Mouse (Mus musculus): ENCODE results near the gene Lcn8. TPM values are rescaled to one million over a fixed set of nuclear protein-coding genes. Genes with fewer than 3 reads are reported as not detected.

Gene Lcn8
- not detected for polyA plus RNA-seq (2014; fragmentation: Illumina TruSeq; extraction: RNeasy Lipid Tissue Mini Kit (QIAGEN cat#74804); ENCODE audit: low read depth, low replicate concordance)

GRCm38 (mm10) chr2:25652902-25653301, at the start of gene Lcn8:
TSS of gene Lcn8 (plus strand) at chr2:25653120.

GRCm38 (mm10) chr2:25607761-25608622, 44.9 kb upstream of the Lcn8 start, which contains the start of gene Rabl6:
TSS of gene Rabl6 (minus strand) at chr2:25608521.

DNA sequence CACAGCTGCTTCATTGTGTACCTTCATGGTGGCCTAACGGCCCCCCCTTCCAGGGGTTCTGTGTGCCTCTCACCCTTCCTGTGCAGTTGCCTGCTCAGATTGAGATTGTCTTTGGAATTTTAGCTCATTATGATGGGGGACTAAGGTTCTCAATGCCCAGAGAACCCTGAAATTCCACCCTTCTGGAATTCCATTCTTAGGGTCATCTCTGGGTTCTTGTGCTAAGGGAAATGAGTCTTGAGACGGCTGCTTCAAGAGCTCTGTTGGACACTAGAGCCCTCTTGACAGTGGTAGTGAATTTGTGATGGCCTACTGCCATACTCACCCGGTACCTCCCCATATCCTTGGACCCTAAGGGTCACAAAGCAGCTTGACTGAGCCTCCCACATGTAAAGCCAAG, 35.3 kb upstream of the Lcn8 start, which contains the start of gene Ccdc183:
TSS of gene Ccdc183 (minus strand) at position 101 of the 400 bp plus-strand sequence.

GRCm38 (mm10) chr2:25621229-25622200, 31.4 kb upstream of the Lcn8 start, which contains the start of gene Tmem141:
TSS of gene Tmem141 (minus strand) at chr2:25622005.

DNA sequence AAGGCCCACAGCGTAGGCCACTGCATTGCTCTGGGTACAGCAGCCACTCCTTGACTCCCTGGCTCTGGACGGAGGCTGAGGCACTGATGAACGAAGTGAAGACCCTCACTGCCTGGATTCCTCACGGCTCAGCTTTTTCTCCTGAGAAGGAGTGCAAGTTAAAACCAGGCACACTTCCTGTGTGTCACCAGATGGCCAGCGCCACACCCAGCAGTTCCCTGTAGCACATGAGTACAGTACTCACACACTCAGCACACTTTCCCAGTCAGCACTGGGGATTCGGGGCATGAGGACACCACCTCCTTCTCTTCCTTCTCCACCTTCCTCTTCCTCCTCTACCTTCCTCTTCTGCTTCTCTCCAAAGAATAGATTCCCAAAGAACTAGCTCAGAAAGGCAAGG, 25.1 kb upstream of the Lcn8 start, which contains the start of gene Fcna:
TSS of gene Fcna (minus strand) at position 220 of the 400 bp plus-strand sequence.

GRCm38 (mm10) chr2:25657652-25658051, 4.7 kb downstream of the Lcn8 start, which contains the start of gene Lcn5:
TSS of gene Lcn5 (plus strand) at chr2:25657952.

GRCm38 (mm10) chr2:25676486-25676885, 23.6 kb downstream of the Lcn8 start, which contains the start of gene Lcn6:
TSS of gene Lcn6 (plus strand) at chr2:25676786.

DNA sequence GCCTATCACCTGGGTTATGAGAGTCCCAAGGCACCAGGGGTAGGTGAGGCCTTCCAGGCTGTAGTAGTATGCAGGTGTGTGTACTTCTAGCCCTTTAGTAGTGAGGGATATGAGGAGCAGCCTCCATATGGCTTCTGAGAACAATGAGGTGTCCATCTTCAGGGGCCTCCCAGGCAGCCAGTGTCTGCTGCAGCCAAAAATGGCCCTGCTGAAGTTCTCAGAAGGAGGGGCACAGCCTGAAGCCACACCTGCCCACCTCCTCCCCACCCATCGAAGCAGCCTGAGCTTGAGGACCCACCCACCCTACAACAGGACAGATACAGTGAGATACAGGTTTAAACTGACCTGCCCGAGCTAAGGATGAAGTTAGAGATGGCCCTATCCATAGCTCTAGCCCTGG, 29.5 kb downstream of the Lcn8 start, which contains the start of gene Lcn10:
TSS of gene Lcn10 (plus strand) at position 301 of the 400 bp plus-strand sequence.

DNA sequence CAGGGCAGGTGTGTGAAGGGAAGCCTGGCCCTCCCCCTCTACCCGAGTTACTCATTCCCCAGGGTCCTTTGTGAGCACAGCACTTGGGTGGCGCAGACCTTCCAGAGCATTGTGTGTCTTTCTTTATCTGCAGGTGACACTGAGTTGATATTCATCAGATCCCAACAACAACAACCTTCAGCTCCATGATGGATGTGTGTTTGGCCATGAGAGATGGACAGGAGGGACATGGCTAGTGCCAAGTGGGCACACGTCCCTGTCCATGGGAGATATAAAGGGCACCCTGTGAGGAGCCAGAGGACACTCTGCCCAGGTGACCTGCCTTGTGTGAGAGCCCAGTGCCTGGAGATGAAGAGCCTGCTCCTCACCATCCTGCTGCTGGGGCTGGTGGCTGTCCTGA, 46.8 kb downstream of the Lcn8 start, which contains the start of gene Obp2a:
TSS of gene Obp2a (plus strand) at position 301 of the 400 bp plus-strand sequence.

Other genes starting within 250 kb of the Lcn8 start
- gene Fut7, start 229.9 kb upstream of the Lcn8 start, polyA plus RNA-seq (2014; fragmentation: Illumina TruSeq; extraction: RNeasy Lipid Tissue Mini Kit (QIAGEN cat#74804); ENCODE audit: low read depth, low replicate concordance), result not detected
- gene Abca2, start 224.4 kb upstream of the Lcn8 start, polyA plus RNA-seq (2014; fragmentation: Illumina TruSeq; extraction: RNeasy Lipid Tissue Mini Kit (QIAGEN cat#74804); ENCODE audit: low read depth, low replicate concordance), result 33.3 TPM
- 1.3 TPM for gene Clic3, start 196.3 kb upstream of the Lcn8 start, polyA plus RNA-seq (2014; fragmentation: Illumina TruSeq; extraction: RNeasy Lipid Tissue Mini Kit (QIAGEN cat#74804); ENCODE audit: low read depth, low replicate concordance)
- 27.9 TPM for gene Paxx, start 192.0 kb upstream of the Lcn8 start, polyA plus RNA-seq (2014; fragmentation: Illumina TruSeq; extraction: RNeasy Lipid Tissue Mini Kit (QIAGEN cat#74804); ENCODE audit: low read depth, low replicate concordance)
- gene Ptgds, start 183.1 kb upstream of the Lcn8 start, polyA plus RNA-seq (2014; fragmentation: Illumina TruSeq; extraction: RNeasy Lipid Tissue Mini Kit (QIAGEN cat#74804); ENCODE audit: low read depth, low replicate concordance), result 1,706 TPM
- gene Lcn12, start 159.2 kb upstream of the Lcn8 start, polyA plus RNA-seq (2014; fragmentation: Illumina TruSeq; extraction: RNeasy Lipid Tissue Mini Kit (QIAGEN cat#74804); ENCODE audit: low read depth, low replicate concordance), result not detected
- 77.7 TPM for gene Fbxw5, start 152.4 kb upstream of the Lcn8 start, polyA plus RNA-seq (2014; fragmentation: Illumina TruSeq; extraction: RNeasy Lipid Tissue Mini Kit (QIAGEN cat#74804); ENCODE audit: low read depth, low replicate concordance)
- gene C8g, start 151.4 kb upstream of the Lcn8 start, polyA plus RNA-seq (2014; fragmentation: Illumina TruSeq; extraction: RNeasy Lipid Tissue Mini Kit (QIAGEN cat#74804); ENCODE audit: low read depth, low replicate concordance), result 4.2 TPM
- gene Traf2, start 106.2 kb upstream of the Lcn8 start, polyA plus RNA-seq (2014; fragmentation: Illumina TruSeq; extraction: RNeasy Lipid Tissue Mini Kit (QIAGEN cat#74804); ENCODE audit: low read depth, low replicate concordance), result 13.2 TPM
- 280 TPM for gene Edf1, start 95.3 kb upstream of the Lcn8 start, polyA plus RNA-seq (2014; fragmentation: Illumina TruSeq; extraction: RNeasy Lipid Tissue Mini Kit (QIAGEN cat#74804); ENCODE audit: low read depth, low replicate concordance)
- 1.7 TPM for gene Mamdc4, start 78.3 kb upstream of the Lcn8 start, polyA plus RNA-seq (2014; fragmentation: Illumina TruSeq; extraction: RNeasy Lipid Tissue Mini Kit (QIAGEN cat#74804); ENCODE audit: low read depth, low replicate concordance)
- gene Phpt1, start 77.9 kb upstream of the Lcn8 start, polyA plus RNA-seq (2014; fragmentation: Illumina TruSeq; extraction: RNeasy Lipid Tissue Mini Kit (QIAGEN cat#74804); ENCODE audit: low read depth, low replicate concordance), result 91.0 TPM
- 0.08 TPM for gene Ajm1, start 71.4 kb upstream of the Lcn8 start, polyA plus RNA-seq (2014; fragmentation: Illumina TruSeq; extraction: RNeasy Lipid Tissue Mini Kit (QIAGEN cat#74804); ENCODE audit: low read depth, low replicate concordance)
- 77.4 TPM for gene Rabl6, start 44.6 kb upstream of the Lcn8 start, polyA plus RNA-seq (2014; fragmentation: Illumina TruSeq; extraction: RNeasy Lipid Tissue Mini Kit (QIAGEN cat#74804); ENCODE audit: low read depth, low replicate concordance)
- gene Ccdc183, start 35.4 kb upstream of the Lcn8 start, polyA plus RNA-seq (2014; fragmentation: Illumina TruSeq; extraction: RNeasy Lipid Tissue Mini Kit (QIAGEN cat#74804); ENCODE audit: low read depth, low replicate concordance), result not detected
- 55.1 TPM for gene Tmem141, start 31.1 kb upstream of the Lcn8 start, polyA plus RNA-seq (2014; fragmentation: Illumina TruSeq; extraction: RNeasy Lipid Tissue Mini Kit (QIAGEN cat#74804); ENCODE audit: low read depth, low replicate concordance)
- 4.1 TPM for gene Fcna, start 25.1 kb upstream of the Lcn8 start, polyA plus RNA-seq (2014; fragmentation: Illumina TruSeq; extraction: RNeasy Lipid Tissue Mini Kit (QIAGEN cat#74804); ENCODE audit: low read depth, low replicate concordance)
- not detected for gene Lcn5, start 4.8 kb downstream of the Lcn8 start, polyA plus RNA-seq (2014; fragmentation: Illumina TruSeq; extraction: RNeasy Lipid Tissue Mini Kit (QIAGEN cat#74804); ENCODE audit: low read depth, low replicate concordance)
- gene Lcn6, start 23.7 kb downstream of the Lcn8 start, polyA plus RNA-seq (2014; fragmentation: Illumina TruSeq; extraction: RNeasy Lipid Tissue Mini Kit (QIAGEN cat#74804); ENCODE audit: low read depth, low replicate concordance), result not detected
- gene Lcn10, start 29.6 kb downstream of the Lcn8 start, polyA plus RNA-seq (2014; fragmentation: Illumina TruSeq; extraction: RNeasy Lipid Tissue Mini Kit (QIAGEN cat#74804); ENCODE audit: low read depth, low replicate concordance), result not detected
- not detected for gene Obp2a, start 46.9 kb downstream of the Lcn8 start, polyA plus RNA-seq (2014; fragmentation: Illumina TruSeq; extraction: RNeasy Lipid Tissue Mini Kit (QIAGEN cat#74804); ENCODE audit: low read depth, low replicate concordance)
- gene Bmyc, start 53.6 kb downstream of the Lcn8 start, polyA plus RNA-seq (2014; fragmentation: Illumina TruSeq; extraction: RNeasy Lipid Tissue Mini Kit (QIAGEN cat#74804); ENCODE audit: low read depth, low replicate concordance), result 16.2 TPM
- gene Obp2b, start 83.9 kb downstream of the Lcn8 start, polyA plus RNA-seq (2014; fragmentation: Illumina TruSeq; extraction: RNeasy Lipid Tissue Mini Kit (QIAGEN cat#74804); ENCODE audit: low read depth, low replicate concordance), result not detected
- not detected for gene Lcn3, start 112.4 kb downstream of the Lcn8 start, polyA plus RNA-seq (2014; fragmentation: Illumina TruSeq; extraction: RNeasy Lipid Tissue Mini Kit (QIAGEN cat#74804); ENCODE audit: low read depth, low replicate concordance)
- not detected for gene Lcn11, start 123.9 kb downstream of the Lcn8 start, polyA plus RNA-seq (2014; fragmentation: Illumina TruSeq; extraction: RNeasy Lipid Tissue Mini Kit (QIAGEN cat#74804); ENCODE audit: low read depth, low replicate concordance)
- not detected for gene Gm13539, start 129.1 kb downstream of the Lcn8 start, polyA plus RNA-seq (2014; fragmentation: Illumina TruSeq; extraction: RNeasy Lipid Tissue Mini Kit (QIAGEN cat#74804); ENCODE audit: low read depth, low replicate concordance)
- not detected for gene Glt6d1, start 162.7 kb downstream of the Lcn8 start, polyA plus RNA-seq (2014; fragmentation: Illumina TruSeq; extraction: RNeasy Lipid Tissue Mini Kit (QIAGEN cat#74804); ENCODE audit: low read depth, low replicate concordance)
- not detected for gene Lcn9, start 170.0 kb downstream of the Lcn8 start, polyA plus RNA-seq (2014; fragmentation: Illumina TruSeq; extraction: RNeasy Lipid Tissue Mini Kit (QIAGEN cat#74804); ENCODE audit: low read depth, low replicate concordance)
- not detected for gene Sohlh1, start 194.1 kb downstream of the Lcn8 start, polyA plus RNA-seq (2014; fragmentation: Illumina TruSeq; extraction: RNeasy Lipid Tissue Mini Kit (QIAGEN cat#74804); ENCODE audit: low read depth, low replicate concordance)
- gene Kcnt1, start 210.6 kb downstream of the Lcn8 start, polyA plus RNA-seq (2014; fragmentation: Illumina TruSeq; extraction: RNeasy Lipid Tissue Mini Kit (QIAGEN cat#74804); ENCODE audit: low read depth, low replicate concordance), result 0.47 TPM

Measured in heart, adult 10 weeks (tissue).